Mouse (Mus musculus): ENCODE measurements around the gene 9130213A22Rik. TPM values are rescaled to one million over a fixed set of nuclear protein-coding genes. Genes with fewer than 3 reads are reported as not detected.

9130213A22Rik gene
- polyA plus RNA-seq, 1 experiment from 2014 or later, result 0.07 TPM

DNA sequence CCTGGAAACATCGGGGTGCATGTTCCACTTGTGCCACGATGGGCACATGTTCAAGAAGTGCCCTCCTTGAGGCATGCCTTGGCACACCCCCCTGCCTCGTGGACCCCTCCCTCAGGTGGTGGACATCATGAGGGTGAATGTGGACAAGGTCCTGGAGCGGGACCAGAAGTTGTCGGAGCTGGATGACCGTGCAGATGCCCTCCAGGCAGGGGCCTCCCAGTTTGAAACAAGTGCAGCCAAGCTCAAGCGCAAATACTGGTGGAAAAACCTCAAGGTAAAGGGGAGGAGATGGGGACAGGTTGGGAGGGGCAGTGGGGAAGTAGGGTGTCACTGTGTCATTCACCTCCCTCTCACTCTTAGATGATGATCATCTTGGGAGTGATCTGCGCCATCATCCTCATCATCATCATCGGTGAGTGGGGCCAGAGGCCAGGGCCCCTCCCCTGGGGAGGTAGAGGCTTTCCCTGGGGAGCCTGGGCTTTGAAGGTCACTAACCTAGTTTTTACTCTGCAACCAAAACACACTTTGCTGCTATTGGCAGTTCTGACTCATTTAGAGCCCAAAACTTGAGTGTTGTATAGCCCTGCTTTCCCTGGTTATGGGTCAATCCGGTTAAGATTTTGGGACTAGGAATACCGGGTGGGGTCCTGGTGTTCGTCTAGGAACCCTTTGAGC, 32.6 kb downstream of the 9130213A22Rik start:
- no peak for DNase-seq
- TF ChIP-seq EP300 (IDR thresholded peaks at IDR 0.05; ENCODE audit: low read depth) (no peak), CTCF (IDR thresholded peaks at IDR 0.05; ENCODE audit: low read depth) (no peak)
- peak overlapping the region; percentile 86 for H3K4me2 ChIP-seq (ENCODE audit: low read depth, low read length)
- peak overlapping the region; percentile 97 for H3K4me3 ChIP-seq (ENCODE audit: low read depth, low read length)
- no peak for ATAC-seq
- peaks cover 31% of the 10 kb centered on the region for H3K36me3 ChIP-seq (replicated peaks; ENCODE audit: insufficient read depth, low read length)
- peak overlapping the region; percentile 96 for H3K27ac ChIP-seq (ENCODE audit: low read depth)
- H3K9me3 ChIP-seq (ENCODE audit: low read length), result no peaks in the 10 kb centered on the region
- H3K27me3 ChIP-seq (ENCODE audit: insufficient read depth, low read length), result no peaks in the 10 kb centered on the region
- 83% methylated on average over 12 of the region's 12 CpGs for WGBS (ENCODE audit: insufficient replicate concordance)
- H3K4me1 ChIP-seq (ENCODE audit: insufficient read depth), result peaks cover 33% of the 10 kb centered on the region
- H3K9ac ChIP-seq (replicated peaks), result peak overlapping the region; percentile 100

DNA sequence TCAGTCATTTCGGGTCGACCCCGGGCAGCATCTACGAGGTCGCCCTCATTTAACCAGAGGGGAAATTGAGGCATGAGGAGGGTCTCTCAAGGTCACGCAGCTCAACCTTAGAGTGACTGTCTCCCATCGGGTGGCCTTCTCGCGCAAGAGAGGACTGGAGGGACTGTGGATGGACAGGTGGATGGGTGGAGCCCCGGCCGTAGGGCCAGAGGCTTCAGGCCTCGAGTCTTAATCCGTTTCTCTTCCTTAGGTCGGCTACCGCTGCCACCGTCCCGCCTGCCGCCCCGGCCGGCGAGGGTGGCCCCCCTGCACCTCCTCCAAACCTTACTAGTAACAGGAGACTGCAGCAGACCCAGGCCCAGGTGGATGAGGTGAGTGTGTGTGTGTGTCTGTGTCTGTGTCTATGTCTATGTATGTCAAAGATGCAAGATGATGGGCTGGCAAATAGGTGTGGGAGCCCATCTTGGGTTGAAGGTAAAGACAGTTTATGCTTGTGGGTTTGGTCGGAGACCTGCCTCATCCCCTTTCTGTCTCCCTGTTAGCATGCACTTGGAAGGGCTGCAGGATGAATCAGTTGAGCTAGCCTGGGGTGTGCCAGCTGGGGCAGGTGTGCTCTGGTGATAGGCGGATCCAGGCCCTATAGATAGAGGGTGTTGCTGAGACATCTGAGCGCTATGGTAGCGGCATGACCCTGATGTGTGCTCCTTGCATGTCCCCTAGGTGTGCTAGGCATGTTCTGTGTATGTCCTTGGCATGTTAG, 33.4 kb downstream of the 9130213A22Rik start:
- ATAC-seq (peak; percentile 65), DNase-seq (no peak)
- peak overlapping the region; percentile 96 for H3K27ac ChIP-seq (ENCODE audit: low read depth)
- 0 out of 2 replicates have a peak, but pooled peaks have one; percentile 32 for TF ChIP-seq CTCF (IDR thresholded peaks at IDR 0.05; ENCODE audit: low read depth)
- TF ChIP-seq EP300 (IDR thresholded peaks at IDR 0.05; ENCODE audit: low read depth), result peak; percentile 73
- peaks cover 28% of the 10 kb centered on the region for H3K4me1 ChIP-seq (ENCODE audit: insufficient read depth)
- peak overlapping the region; percentile 86 for H3K4me2 ChIP-seq (ENCODE audit: low read depth, low read length)
- H3K27me3 ChIP-seq (ENCODE audit: insufficient read depth, low read length), result no peaks in the 10 kb centered on the region
- 8% methylated on average over 25 of the region's 25 CpGs for WGBS (ENCODE audit: insufficient replicate concordance)
- H3K4me3 ChIP-seq (ENCODE audit: low read depth, low read length), result peak overlapping the region; percentile 97
- H3K36me3 ChIP-seq (replicated peaks; ENCODE audit: insufficient read depth, low read length), result peaks cover 31% of the 10 kb centered on the region
- no peaks in the 10 kb centered on the region for H3K9me3 ChIP-seq (ENCODE audit: low read length)
- peak overlapping the region; percentile 100 for H3K9ac ChIP-seq (replicated peaks)

DNA sequence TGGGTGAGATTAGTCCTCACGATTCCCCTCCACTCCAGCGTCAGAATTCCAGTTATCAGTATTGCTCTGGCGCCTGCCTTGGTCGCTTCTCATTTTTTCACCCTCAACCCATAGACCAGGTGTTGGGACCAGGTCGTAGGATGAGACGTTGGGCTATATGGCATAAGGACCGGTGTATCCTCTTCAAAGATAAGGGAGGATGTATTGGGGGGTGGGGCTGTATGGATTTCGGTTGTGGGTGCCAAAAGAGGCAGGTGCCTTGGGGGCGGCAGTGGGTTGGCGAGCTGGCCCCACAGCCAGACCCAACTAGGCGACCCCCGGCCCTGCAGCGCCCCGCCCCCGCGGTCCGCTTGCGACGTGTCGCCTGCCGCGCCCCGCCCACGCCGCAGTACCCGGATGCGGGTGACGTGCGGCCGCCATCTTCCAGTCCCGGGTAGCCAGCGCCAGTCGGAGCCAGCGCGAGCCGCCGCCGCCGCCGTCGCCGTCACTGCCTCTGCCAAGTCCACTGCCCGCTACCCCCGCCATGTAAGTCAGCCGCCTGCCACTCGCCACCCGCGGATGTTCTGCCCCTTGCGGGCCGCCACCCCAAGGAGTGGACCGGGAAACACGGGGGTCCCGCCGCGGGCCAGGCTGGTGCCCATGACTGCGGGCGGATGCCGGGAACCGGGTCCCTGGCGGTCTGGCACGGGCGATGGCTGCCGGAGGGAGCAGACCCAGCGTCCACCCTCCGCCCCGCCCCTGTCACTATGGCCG, 34.1 kb downstream of the 9130213A22Rik start, which contains the start of gene Vamp2:
Gene Vamp2 (plus strand): TSS at position 388 of the 753 bp plus-strand sequence.
- 3% methylated on average over 51 of the region's 67 CpGs for WGBS (ENCODE audit: insufficient replicate concordance)
- Histone ChIP-seq H3K4me2 (ENCODE audit: low read depth, low read length) (peak within 1 kb of the TSS; percentile 86), H3K9ac (replicated peaks) (peak within 1 kb of the TSS; percentile 100), H3K36me3 (replicated peaks; ENCODE audit: insufficient read depth, low read length) (peaks cover 31% of the 10 kb centered on the region), H3K9me3 (ENCODE audit: low read length) (no peaks in the 10 kb centered on the region), H3K27ac (ENCODE audit: low read depth) (peak within 1 kb of the TSS; percentile 96), H3K4me3 (ENCODE audit: low read depth, low read length) (peak within 1 kb of the TSS; percentile 97), H3K27me3 (ENCODE audit: insufficient read depth, low read length) (no peaks in the 10 kb centered on the region), H3K4me1 (ENCODE audit: insufficient read depth) (peaks cover 25% of the 10 kb centered on the region)
- TF ChIP-seq CTCF (IDR thresholded peaks at IDR 0.05; ENCODE audit: low read depth) (no peak), EP300 (IDR thresholded peaks at IDR 0.05; ENCODE audit: low read depth) (no peak)
- peak; percentile 93 for DNase-seq
- peak; percentile 78 for ATAC-seq

DNA sequence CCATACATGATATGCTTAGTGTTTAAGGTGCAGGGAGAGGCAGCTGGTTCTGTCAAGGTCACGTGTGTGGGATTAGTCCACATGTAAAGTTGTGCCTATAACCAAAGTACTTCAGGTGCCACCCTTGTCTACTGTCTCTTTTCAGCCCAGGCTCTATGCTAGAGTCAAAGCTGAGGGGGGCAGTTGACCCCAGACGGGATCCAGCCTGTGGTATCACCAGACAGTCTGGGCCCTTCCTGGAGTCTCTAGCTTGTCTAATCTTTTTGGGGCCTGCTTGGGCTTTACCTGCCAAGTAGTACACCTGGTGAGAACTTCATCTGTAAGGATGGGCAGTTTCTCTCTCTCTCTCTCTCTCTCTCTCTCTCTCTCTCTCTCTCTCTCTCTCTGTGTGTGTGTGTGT, 34.8 kb downstream of the 9130213A22Rik start:
- Histone ChIP-seq H3K4me2 (ENCODE audit: low read depth, low read length) (peak overlapping the region; percentile 86; the same call in 1 of the 2 replicates), H3K36me3 (replicated peaks; ENCODE audit: insufficient read depth, low read length) (peaks cover 30% of the 10 kb centered on the region), H3K9ac (replicated peaks) (no peak overlapping the region; the same call in 1 of the 2 replicates), H3K27ac (ENCODE audit: low read depth) (no peak overlapping the region), H3K27me3 (ENCODE audit: insufficient read depth, low read length) (no peaks in the 10 kb centered on the region), H3K4me1 (ENCODE audit: insufficient read depth) (peaks cover 25% of the 10 kb centered on the region), H3K4me3 (ENCODE audit: low read depth, low read length) (0 out of 2 replicates have a peak overlapping the region, but pooled peaks have one; percentile 97), H3K9me3 (ENCODE audit: low read length) (no peaks in the 10 kb centered on the region)
- no peak for DNase-seq
- ATAC-seq, result no peak
- no peak for TF ChIP-seq CTCF (IDR thresholded peaks at IDR 0.05; ENCODE audit: low read depth)
- WGBS (ENCODE audit: insufficient replicate concordance), result 63% methylated on average over 2 of the region's 2 CpGs

DNA sequence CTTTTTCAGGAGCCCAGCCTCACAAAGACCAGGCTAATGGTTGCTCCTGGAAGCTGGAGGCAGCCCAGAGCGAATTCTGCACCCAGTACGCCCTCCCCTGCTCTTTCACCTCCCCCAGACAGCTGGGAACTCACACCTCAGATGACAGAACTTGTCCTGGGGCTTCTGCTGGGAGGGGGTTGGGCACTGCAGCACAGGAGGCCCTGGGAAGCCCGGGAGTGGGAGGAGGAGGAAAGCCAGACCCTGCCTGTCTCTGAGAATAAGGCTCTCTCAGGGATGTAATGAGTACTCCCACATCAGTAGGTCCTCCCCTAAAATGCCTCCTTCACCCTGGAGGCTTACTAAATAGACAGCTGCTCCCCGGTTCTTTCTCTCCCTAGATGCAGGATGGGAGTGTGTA, 35.3 kb downstream of the 9130213A22Rik start:
- no peak overlapping the region for H3K4me2 ChIP-seq (ENCODE audit: low read depth, low read length)
- no peak for TF ChIP-seq CTCF (IDR thresholded peaks at IDR 0.05; ENCODE audit: low read depth)
- TF ChIP-seq EP300 (IDR thresholded peaks at IDR 0.05; ENCODE audit: low read depth), result no peak
- no peak overlapping the region for H3K4me3 ChIP-seq (ENCODE audit: low read depth, low read length)
- ATAC-seq (no peak), DNase-seq (no peak)
- peaks cover 25% of the 10 kb centered on the region for H3K4me1 ChIP-seq (ENCODE audit: insufficient read depth)
- peaks cover 26% of the 10 kb centered on the region for H3K36me3 ChIP-seq (replicated peaks; ENCODE audit: insufficient read depth, low read length)
- 58% methylated on average over 4 of the region's 4 CpGs for WGBS (ENCODE audit: insufficient replicate concordance)
- H3K27me3 ChIP-seq (ENCODE audit: insufficient read depth, low read length), result no peaks in the 10 kb centered on the region
- no peak overlapping the region; the same call in 1 of the 2 replicates for H3K9ac ChIP-seq (replicated peaks)
- no peaks in the 10 kb centered on the region for H3K9me3 ChIP-seq (ENCODE audit: low read length)
- H3K27ac ChIP-seq (ENCODE audit: low read depth), result no peak overlapping the region

DNA sequence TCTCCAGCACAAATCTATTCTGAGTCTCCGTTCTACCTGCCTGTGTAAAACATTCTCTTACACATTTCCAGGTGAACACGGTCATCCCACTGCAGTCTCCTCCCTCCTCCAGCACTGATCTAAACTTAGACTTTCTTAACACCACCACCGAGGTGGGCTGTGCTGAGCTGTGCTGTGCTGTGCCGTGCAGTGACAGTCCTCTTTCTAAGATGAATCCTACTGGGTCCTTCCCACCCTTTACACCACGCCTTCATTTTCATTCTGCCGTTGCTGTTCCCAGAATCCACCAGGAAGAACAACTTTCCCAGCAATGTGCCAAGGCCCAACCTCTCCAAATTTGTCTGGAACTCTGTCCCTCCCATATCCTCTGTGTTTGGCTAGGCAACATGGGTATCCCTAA, 36.0 kb downstream of the 9130213A22Rik start:
- 74% methylated on average over 6 of the region's 6 CpGs for WGBS (ENCODE audit: insufficient replicate concordance)
- H3K9me3 ChIP-seq (ENCODE audit: low read length), result no peaks in the 10 kb centered on the region
- H3K4me2 ChIP-seq (ENCODE audit: low read depth, low read length), result no peak overlapping the region
- TF ChIP-seq CTCF (IDR thresholded peaks at IDR 0.05; ENCODE audit: low read depth) (no peak), EP300 (IDR thresholded peaks at IDR 0.05; ENCODE audit: low read depth) (no peak)
- H3K9ac ChIP-seq (replicated peaks), result no peak overlapping the region
- H3K27ac ChIP-seq (ENCODE audit: low read depth), result no peak overlapping the region
- DNase-seq (no peak), ATAC-seq (no peak)
- H3K4me3 ChIP-seq (ENCODE audit: low read depth, low read length), result no peak overlapping the region
- H3K4me1 ChIP-seq (ENCODE audit: insufficient read depth), result peaks cover 22% of the 10 kb centered on the region
- H3K36me3 ChIP-seq (replicated peaks; ENCODE audit: insufficient read depth, low read length), result peaks cover 19% of the 10 kb centered on the region
- no peaks in the 10 kb centered on the region for H3K27me3 ChIP-seq (ENCODE audit: insufficient read depth, low read length)
